Mouse (Mus musculus) stomach, embryonic 16.5 days (tissue): ENCODE data around the gene Tll2. TPM values are rescaled to one million over a fixed set of nuclear protein-coding genes. Genes with fewer than 3 reads are reported as not detected.

Experiments
- ATAC-seq: fragments of 200-750 bp; cut with Nextera tagmentation; 2 replicates; pipeline ENCODE4 v1.8.0; 2017; ENCODE audit warnings: moderate number of reproducible peaks, moderate TSS enrichment; ENCODE audit not compliant: insufficient read depth, low FRiP score
- H3K27ac ChIP-seq: fragments of 300-500 bp; sonication (generic); 2 replicates; pipeline ENCODE4 v1.5.1; 2014; ENCODE audit warnings: low read length
- H3K27me3 ChIP-seq: fragments of 300-500 bp; sonication (generic); 2 replicates; pipeline ENCODE4 v1.6.1; 2014; ENCODE audit warnings: low read length, control low read depth, mixed read lengths; ENCODE audit not compliant: control insufficient read depth, insufficient read depth
- H3K36me3 ChIP-seq: fragments of 300-500 bp; sonication (generic); 2 replicates; pipeline ENCODE4 v1.6.1; 2014; ENCODE audit warnings: low read length; ENCODE audit not compliant: control insufficient read depth, insufficient read depth
- H3K4me1 ChIP-seq: fragments of 300-500 bp; sonication (generic); 2 replicates; pipeline ENCODE4 v1.6.1; 2014; ENCODE audit warnings: low read length, control low read depth, mixed read lengths; ENCODE audit not compliant: control insufficient read depth, insufficient read depth
- H3K4me2 ChIP-seq: fragments of 300-500 bp; sonication (generic); 2 replicates; pipeline ENCODE4 v1.6.1; 2014; ENCODE audit warnings: low read depth, low read length, mixed read lengths
- H3K4me3 ChIP-seq: fragments of 300-500 bp; sonication (generic); replicated peaks from 2 replicates; pipeline ENCODE4 v1.5.1; 2014; ENCODE audit warnings: mild to moderate bottlenecking, low read length
- H3K9ac ChIP-seq: fragments of 300-500 bp; sonication (generic); 2 replicates; pipeline ENCODE4 v1.6.1; 2014; ENCODE audit warnings: low read length
- H3K9me3 ChIP-seq: fragments of 300-500 bp; sonication (generic); replicated peaks from 2 replicates; pipeline ENCODE4 v1.6.1; 2016; ENCODE audit warnings: low read length, control low read depth; ENCODE audit not compliant: control insufficient read depth
- WGBS: fragments of 180-500 bp; shearing (Covaris S2); extraction: QIAGEN DNeasy Blood & Tissue Kit; methylation state at CpG from one replicate; pipeline ENCODE4 v1.1.7; 2014; 5-methylcytosine and 5-hydroxymethylcytosine counted together
- polyA plus RNA-seq: library from polyadenylated mRNA; unstranded; fragments of >200 nt; fragmentation: Nextera tagmentation; extraction: Ambion mirVana; gene quantifications from 2 replicates; pipeline ENCODE4 v1.2.1, GENCODE M21; 2015

Gene Tll2
- polyA plus RNA-seq, 1 experiment from 2014 or later: 0.21 TPM

DNA sequence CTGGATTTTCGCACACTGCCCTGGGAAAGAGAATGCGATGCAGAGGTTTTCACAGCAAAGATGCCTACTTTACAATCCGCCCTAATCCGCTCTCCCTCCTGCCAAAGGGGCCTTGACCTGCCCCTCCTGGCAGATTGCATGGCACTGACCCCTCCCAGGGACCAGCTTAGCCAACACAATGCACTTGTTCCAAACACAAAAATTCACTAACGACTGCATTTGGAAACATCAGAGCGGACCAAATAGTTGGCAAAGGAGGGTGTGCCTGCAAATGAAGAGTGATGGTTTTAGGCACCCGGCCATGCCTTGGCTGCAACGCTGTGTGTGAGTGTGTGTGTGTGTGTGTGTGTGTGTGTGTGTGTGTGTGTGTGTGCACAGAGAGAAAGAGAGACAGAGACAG, 97.1 kb downstream of the Tll2 start:
- H3K9ac ChIP-seq: no peak overlapping the region
- no peaks in the 10 kb centered on the region for H3K4me1 ChIP-seq
- H3K27ac ChIP-seq: no peak overlapping the region
- H3K27me3 ChIP-seq: no peaks in the 10 kb centered on the region
- H3K4me2 ChIP-seq: no peak overlapping the region
- ATAC-seq: no peak
- no peaks in the 10 kb centered on the region for H3K36me3 ChIP-seq
- WGBS: 64% methylated on average over 8 of the region's 8 CpGs
- no peaks in the 10 kb centered on the region for H3K9me3 ChIP-seq
- H3K4me3 ChIP-seq: no peak overlapping the region

DNA sequence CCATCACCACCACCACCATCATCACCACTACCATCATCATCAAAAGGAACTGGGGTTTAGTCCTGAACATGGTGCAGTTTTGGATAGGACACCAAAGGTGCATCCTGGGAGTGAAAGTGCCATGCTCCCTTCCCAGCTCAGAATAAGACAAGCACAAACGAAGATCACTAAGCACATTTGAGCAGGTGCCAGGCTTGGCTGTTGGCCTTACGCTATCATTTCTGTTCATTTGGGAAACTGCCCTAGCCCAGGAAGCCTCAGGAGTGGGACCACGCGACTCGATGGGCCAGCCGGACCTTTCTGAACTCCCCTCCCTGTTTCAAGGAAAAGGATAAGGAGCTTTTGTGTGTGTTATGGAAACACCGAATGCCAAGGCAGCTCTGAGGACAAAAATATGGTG, 98.0 kb downstream of the Tll2 start:
- H3K4me2 ChIP-seq: no peak overlapping the region
- no peaks in the 10 kb centered on the region for H3K27me3 ChIP-seq
- H3K4me3 ChIP-seq: no peak overlapping the region
- no peak for ATAC-seq
- H3K27ac ChIP-seq: no peak overlapping the region
- 82% methylated on average over 7 of the region's 7 CpGs for WGBS
- no peak overlapping the region for H3K9ac ChIP-seq
- no peaks in the 10 kb centered on the region for H3K4me1 ChIP-seq
- H3K9me3 ChIP-seq: no peaks in the 10 kb centered on the region
- no peaks in the 10 kb centered on the region for H3K36me3 ChIP-seq

GRCm38 (mm10) chr19:41107530-41107929, 99.1 kb downstream of the Tll2 start:
- no peak overlapping the region for H3K4me2 ChIP-seq
- WGBS: 40% methylated on average over 8 of the region's 8 CpGs

DNA sequence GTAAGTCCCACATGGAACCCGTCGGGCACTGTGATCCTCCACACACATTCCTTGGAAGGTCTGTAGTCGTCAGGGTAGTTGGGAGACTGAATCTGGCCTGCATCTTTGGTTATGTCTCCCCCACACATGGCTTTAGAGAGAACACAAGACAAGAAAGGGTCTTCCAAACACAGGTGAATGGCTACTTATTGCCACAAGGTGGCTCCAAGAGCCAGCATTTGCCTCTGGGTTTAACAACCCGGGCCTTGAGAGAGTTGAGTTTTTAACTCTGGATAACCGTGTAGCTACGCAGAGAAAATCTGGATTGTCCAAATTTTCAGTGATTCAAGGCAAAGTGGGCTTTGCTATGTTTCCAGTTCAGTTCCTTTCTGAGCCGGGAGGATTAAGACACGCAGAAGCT, 101.7 kb downstream of the Tll2 start:
- Histone ChIP-seq H3K4me3 (no peak overlapping the region), H3K27me3 (no peaks in the 10 kb centered on the region), H3K27ac (no peak overlapping the region), H3K9ac (no peak overlapping the region), H3K9me3 (no peaks in the 10 kb centered on the region), H3K36me3 (no peaks in the 10 kb centered on the region), H3K4me1 (no peaks in the 10 kb centered on the region), H3K4me2 (no peak overlapping the region)
- WGBS: 45% methylated on average over 8 of the region's 8 CpGs
- ATAC-seq: no peak

More at GRCm38 (mm10) chr19:41107530-41107929, 99.1 kb downstream of the Tll2 start:
- H3K9ac ChIP-seq: no peak overlapping the region
- ATAC-seq: no peak
- H3K27me3 ChIP-seq: no peaks in the 10 kb centered on the region
- no peaks in the 10 kb centered on the region for H3K36me3 ChIP-seq
- H3K9me3 ChIP-seq: no peaks in the 10 kb centered on the region
- H3K4me1 ChIP-seq: no peaks in the 10 kb centered on the region
- no peak overlapping the region for H3K4me3 ChIP-seq
- no peak overlapping the region for H3K27ac ChIP-seq

GRCm38 (mm10) chr19:41101390-41101789, 105.2 kb downstream of the Tll2 start:
- ATAC-seq: no peak
- 0 out of 2 replicates have a peak, but pooled peaks cover 2% of the 10 kb centered on the region for H3K27me3 ChIP-seq
- no peaks in the 10 kb centered on the region for H3K9me3 ChIP-seq
- no peak overlapping the region for H3K9ac ChIP-seq
- WGBS: 85% methylated on average over 8 of the region's 8 CpGs
- no peaks in the 10 kb centered on the region for H3K4me1 ChIP-seq
- H3K36me3 ChIP-seq: no peaks in the 10 kb centered on the region
- no peak overlapping the region for H3K27ac ChIP-seq
- H3K4me2 ChIP-seq: no peak overlapping the region
- H3K4me3 ChIP-seq: no peak overlapping the region

DNA sequence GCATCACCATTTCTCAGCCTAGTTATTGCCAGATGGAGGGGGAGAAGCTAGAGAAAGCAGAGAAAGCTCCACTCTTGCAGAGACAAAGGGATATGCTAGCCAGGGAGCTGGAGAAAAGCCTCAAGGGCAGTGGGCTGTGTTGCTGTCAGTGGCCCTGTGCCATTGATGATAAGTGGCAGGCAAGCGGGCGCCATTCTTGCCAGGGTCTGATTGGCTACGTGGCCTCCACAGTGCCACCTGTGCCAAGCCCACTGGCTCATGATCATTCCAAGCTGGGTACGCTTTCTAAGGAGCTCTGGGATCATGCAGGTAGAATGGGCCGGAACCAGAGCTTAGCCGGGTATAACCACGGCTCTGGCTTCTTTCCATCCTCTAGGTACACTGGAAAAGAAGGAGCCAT, 105.8 kb downstream of the Tll2 start:
- ATAC-seq: no peak
- 92% methylated on average over 7 of the region's 7 CpGs for WGBS
- H3K4me3 ChIP-seq: no peak overlapping the region
- no peaks in the 10 kb centered on the region for H3K9me3 ChIP-seq
- no peaks in the 10 kb centered on the region for H3K4me1 ChIP-seq
- H3K36me3 ChIP-seq: no peaks in the 10 kb centered on the region
- H3K27me3 ChIP-seq: 0 out of 2 replicates have a peak, but pooled peaks cover 2% of the 10 kb centered on the region
- H3K4me2 ChIP-seq: no peak overlapping the region
- no peak overlapping the region for H3K9ac ChIP-seq
- no peak overlapping the region for H3K27ac ChIP-seq

DNA sequence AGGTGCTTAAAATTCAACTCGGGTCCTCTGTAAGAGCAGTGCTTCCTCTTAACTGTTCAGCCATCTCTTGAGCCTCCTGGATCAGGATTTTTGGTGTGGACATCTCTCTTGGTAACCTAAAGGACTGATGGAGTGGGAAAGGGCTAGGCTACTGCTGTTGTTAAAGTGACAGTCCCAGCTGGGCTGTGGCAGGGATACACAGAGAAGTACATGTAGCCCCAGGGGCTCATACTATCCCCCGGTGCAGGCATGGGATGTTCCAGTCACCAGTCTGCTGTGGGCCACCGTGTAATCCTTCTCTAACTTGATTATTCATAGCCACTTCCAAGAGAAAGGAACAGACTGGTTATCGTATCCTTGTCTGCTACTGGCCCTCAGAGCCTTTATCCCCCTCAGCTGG, 109.6 kb downstream of the Tll2 start:
- H3K27me3 ChIP-seq: 0 out of 2 replicates have a peak, but pooled peaks cover 2% of the 10 kb centered on the region
- no peak overlapping the region for H3K9ac ChIP-seq
- no peaks in the 10 kb centered on the region for H3K4me1 ChIP-seq
- H3K4me2 ChIP-seq: no peak overlapping the region
- 72% methylated on average over 4 of the region's 4 CpGs for WGBS
- no peak overlapping the region for H3K4me3 ChIP-seq
- H3K9me3 ChIP-seq: no peaks in the 10 kb centered on the region
- H3K27ac ChIP-seq: no peak overlapping the region
- no peaks in the 10 kb centered on the region for H3K36me3 ChIP-seq
- no peak for ATAC-seq

DNA sequence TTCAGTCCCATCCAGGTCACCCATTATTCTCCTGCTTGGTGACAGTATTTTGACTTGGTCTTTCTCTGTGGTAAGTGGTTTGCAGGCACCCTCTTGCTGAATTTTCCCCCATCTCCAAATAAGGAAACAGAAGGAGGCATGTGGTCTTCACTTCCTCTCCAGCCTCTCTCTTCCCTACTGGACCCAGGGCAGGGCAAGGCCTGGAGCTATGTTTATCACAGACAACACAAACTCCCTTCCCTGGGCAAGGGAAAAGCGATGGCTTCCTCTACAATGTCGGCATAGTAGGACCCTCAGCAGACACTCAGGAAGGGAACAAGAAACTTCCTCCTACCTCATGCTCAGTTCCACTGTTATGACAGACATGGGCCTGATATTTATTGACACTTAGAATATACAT, 114.7 kb downstream of the Tll2 start:
- Histone ChIP-seq H3K9me3 (no peaks in the 10 kb centered on the region), H3K9ac (no peak overlapping the region), H3K36me3 (no peaks in the 10 kb centered on the region), H3K4me1 (no peaks in the 10 kb centered on the region), H3K27ac (no peak overlapping the region), H3K4me3 (no peak overlapping the region), H3K4me2 (no peak overlapping the region), H3K27me3 (peaks cover 9% of the 10 kb centered on the region; the same call in 1 of the 2 replicates)
- WGBS: 55% methylated on average over 2 of the region's 2 CpGs
- no peak for ATAC-seq

- 11% methylated on average over 5 of the region's 5 CpGs for WGBS
Measured at GRCm38 (mm10) chr19:41089833-41090232, 116.8 kb downstream of the Tll2 start.

DNA sequence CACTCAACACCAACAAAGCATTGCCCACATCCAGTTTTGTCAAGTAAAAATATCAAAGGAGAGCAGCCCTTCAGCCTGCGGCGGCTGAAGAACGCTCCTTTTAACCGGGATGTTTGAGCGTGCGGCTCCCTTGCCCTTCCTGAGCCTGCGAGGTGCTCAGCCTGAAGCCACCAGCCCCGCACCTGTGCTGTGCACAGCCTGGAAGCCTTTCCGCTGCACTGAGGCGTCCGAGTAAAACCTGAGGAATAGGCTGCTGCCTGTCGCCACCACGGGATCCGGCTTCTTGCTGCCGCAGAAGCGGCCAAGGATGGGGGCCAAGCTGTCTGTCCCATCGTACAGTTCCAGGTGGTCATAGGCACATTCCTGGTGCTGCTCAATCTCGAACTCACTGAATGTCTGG, 118.1 kb downstream of the Tll2 start:
- no peak for ATAC-seq
- no peak overlapping the region for H3K4me2 ChIP-seq

More at GRCm38 (mm10) chr19:41089833-41090232, 116.8 kb downstream of the Tll2 start:
- no peak overlapping the region for H3K4me2 ChIP-seq
- H3K4me3 ChIP-seq: no peak overlapping the region
- ATAC-seq: no peak
- H3K27me3 ChIP-seq: peaks cover 8% of the 10 kb centered on the region; the same call in 1 of the 2 replicates
- no peak overlapping the region for H3K27ac ChIP-seq
- no peak overlapping the region for H3K9ac ChIP-seq
- no peaks in the 10 kb centered on the region for H3K4me1 ChIP-seq
- no peaks in the 10 kb centered on the region for H3K36me3 ChIP-seq
- H3K9me3 ChIP-seq: no peaks in the 10 kb centered on the region

More for the DNA sequence above, 118.1 kb downstream of the Tll2 start:
- H3K36me3 ChIP-seq: no peaks in the 10 kb centered on the region
- no peak overlapping the region for H3K4me3 ChIP-seq
- H3K4me1 ChIP-seq: no peaks in the 10 kb centered on the region
- H3K27ac ChIP-seq: no peak overlapping the region
- H3K9ac ChIP-seq: 0 out of 2 replicates have a peak overlapping the region, but pooled peaks have one; percentile 11
- H3K9me3 ChIP-seq: no peaks in the 10 kb centered on the region
- peaks cover 8% of the 10 kb centered on the region; the same call in 1 of the 2 replicates for H3K27me3 ChIP-seq
- WGBS: 34% methylated on average over 18 of the region's 18 CpGs
